Mouse (Mus musculus) kidney, postnatal 14 days (tissue): ENCODE results near the gene Tpgs1.

Source experiments
- DNase-seq: peaks from one replicate; pipeline ENCODE4 v3.0.0; 2022; ENCODE audit warnings: mixed read lengths

Tpgs1 gene

DNA sequence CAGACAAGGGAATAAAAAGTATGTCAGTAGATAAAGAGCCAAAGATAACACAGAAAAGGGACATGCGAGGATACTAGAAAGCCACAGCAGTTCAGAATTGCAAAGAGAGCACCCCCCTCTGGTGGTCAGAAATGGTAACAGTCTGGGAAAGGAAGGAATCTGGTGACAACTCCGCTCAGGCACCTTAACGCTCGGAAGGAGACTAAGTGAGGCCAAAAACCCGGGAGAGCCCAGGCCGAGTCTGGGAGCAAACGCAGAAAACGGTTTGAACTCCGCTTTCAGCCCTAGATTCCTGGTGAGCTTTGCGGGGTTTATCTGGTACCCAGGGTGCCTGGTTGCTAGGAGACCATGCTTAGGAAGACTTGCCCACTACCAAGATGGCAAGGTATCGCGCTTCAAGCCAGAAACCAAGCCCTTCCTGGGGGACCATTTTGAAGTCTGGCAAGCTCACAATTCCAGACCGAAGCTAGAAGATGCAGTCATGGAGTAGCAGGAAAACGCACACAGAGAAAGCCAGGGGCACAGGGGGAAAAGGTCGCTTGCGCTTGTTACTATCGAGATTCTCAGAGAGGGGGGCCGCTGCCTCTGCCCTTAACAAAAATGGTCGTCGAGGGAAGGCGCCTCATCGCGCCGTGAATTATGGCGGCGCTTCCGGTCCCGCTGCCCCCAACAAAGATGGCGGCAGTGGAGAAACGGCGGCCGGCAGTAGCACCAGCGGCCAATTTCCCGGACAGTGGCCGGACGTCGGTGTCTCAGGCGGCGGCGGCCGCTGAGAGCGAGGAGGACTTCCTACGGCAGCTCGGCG, at the start of gene Tpgs1:
Gene Tpgs1, plus strand, starts transcription at position 599 of the 805 bp plus-strand sequence.
- peak; percentile 92 for DNase-seq

DNA sequence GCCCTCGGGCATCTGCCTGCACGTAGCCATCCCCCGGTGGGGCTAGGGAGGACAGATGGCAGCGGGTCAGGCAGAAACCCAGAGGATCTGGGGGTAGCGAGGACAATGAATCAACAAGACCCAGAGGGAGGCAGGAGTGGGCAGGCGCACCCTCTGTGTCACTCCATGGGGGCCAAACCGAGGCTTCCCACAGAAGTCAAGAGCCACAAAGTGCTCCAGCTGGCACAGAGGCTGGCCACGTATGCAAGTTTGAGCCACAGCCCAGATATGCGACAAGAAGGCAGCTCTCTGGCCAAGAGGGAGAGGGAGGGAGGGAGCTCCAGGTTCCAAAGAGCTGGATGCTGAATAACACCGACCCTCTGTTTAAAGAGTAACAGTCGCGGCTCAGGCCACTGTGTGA, 45.2 kb upstream of the Tpgs1 start:
- no peak for DNase-seq

DNA sequence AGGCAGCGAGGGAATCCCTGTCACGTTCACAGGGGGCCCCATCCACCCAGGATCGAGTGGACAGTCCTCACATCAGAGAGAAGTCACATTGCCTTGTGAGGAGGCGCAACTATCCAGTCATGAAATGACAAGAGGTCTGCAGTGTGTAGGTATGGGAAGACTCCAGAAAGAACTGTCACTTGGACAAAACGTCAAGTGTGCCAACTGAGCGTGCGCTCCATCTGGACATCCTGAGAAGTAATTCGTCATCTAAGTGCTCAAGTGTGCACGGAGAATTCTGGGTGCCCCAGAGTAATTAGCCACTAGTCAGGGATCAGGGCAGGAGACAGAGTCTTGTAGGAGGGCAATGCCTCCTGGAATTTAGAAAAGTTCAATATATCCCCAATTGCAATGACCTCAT, 43.8 kb upstream of the Tpgs1 start:
- DNase-seq = no peak

DNA sequence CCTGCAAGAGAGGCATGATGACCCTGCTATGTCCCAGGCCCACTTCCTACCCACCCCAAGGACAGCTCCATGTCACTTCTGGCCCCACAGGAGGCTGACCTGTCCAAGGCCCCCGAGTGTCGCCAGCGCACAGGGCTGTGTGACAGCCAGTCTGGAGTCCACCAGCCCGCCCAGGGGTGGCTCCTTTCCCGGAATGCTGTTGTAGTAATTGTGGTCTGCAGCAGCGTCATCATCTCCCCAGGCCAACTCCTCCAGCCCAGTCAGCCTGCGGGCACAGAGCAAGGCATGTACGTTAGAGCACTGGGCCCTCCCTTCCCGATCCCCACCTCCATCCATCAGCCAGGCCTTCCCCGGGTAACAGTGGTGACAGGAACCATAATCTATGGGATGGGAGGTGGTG, 43.0 kb upstream of the Tpgs1 start:
- DNase-seq = no peak

DNA sequence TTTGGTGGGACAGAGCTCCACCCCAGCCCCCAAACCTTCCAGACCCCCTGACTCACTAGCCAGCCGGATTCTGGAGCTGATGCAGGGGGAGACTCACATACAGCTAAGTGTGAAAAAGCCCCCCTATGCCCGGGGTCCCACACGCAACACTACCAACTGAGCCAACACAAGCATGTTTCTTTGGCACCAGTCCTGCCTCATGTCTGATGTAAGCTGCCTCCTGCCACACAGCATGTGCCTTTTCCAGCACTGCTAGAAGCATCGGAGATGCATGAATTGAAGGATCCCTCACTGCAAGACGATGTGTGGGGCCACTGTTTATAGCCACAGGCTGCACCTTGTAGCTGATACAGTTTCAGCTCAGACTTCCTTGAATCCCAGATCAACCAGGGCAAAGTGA, 40.8 kb upstream of the Tpgs1 start:
- no peak for DNase-seq

DNA sequence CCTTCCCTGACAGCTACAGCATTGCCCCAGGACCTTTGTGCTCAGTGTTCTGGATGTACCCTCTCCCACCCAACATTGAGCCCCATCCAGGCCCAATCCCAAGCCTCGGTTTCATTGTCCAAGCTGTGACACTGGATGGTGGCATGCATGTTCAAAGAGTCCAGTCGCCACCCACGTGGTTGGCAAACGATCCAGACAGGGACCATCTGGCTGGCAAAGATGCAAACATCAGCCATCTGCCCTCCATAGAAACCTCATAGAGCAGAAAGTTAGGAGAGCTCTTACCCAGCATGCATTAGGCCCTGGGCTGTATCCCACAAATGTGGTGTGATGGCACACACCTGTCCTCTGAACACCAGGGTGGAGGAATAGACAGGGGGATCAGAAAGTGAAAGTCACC, 37.7 kb upstream of the Tpgs1 start:
- no peak for DNase-seq

DNA sequence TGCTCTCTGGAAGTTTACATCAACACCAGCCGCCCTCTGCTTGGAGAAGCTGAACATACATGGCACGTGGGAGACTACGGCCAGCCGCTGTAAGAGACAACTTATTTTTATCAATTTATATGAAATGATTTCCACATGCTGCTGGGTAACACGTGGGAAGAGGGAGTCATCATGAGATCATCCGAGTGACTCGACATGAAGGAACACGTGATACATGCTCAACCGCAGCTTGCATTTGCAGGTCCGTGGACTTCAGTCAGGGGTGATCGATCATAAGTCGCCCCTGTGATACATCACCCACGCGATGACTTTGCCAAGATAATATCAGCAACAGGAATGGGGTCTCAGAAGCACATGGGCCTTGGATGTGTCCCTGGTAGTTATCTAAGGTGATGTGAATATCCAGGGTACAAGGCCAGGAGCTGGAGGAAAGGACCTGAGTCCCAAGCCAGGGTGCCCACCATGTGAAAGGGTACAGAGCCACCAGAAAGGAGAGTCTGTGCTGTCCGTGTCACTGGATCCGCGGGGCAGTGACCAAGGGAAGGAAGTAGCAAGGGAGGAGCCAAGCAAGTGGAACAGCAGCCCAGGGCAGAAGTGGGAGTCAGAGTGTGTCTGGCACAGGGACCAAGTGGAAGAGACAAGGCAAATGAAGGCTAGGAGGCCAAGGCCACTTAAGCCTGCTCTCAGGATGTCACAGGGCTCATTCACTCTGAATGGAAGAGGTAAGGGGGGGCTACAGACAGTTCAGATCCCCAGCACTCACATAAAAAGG, 36.0 kb upstream of the Tpgs1 start:
- DNase-seq = no peak

DNA sequence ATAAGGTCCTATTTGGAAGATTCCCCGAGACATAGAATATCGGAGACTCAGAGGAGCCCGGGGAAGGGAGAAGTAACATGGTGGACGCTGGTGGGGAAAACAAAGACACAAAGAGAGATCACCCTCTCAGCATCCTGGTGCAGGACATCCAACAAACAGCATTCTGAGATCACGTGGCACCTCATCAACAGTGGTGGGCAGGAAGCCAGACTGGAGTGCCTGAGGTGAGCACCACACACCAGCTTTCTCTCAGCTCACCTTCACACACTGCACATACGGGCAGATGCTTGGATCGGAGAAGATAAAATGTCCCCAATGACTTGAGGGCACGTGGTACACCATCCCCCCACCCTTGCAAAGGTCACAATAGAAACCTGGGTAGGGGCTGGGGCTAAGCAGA, 32.9 kb upstream of the Tpgs1 start:
- DNase-seq = no peak

DNA sequence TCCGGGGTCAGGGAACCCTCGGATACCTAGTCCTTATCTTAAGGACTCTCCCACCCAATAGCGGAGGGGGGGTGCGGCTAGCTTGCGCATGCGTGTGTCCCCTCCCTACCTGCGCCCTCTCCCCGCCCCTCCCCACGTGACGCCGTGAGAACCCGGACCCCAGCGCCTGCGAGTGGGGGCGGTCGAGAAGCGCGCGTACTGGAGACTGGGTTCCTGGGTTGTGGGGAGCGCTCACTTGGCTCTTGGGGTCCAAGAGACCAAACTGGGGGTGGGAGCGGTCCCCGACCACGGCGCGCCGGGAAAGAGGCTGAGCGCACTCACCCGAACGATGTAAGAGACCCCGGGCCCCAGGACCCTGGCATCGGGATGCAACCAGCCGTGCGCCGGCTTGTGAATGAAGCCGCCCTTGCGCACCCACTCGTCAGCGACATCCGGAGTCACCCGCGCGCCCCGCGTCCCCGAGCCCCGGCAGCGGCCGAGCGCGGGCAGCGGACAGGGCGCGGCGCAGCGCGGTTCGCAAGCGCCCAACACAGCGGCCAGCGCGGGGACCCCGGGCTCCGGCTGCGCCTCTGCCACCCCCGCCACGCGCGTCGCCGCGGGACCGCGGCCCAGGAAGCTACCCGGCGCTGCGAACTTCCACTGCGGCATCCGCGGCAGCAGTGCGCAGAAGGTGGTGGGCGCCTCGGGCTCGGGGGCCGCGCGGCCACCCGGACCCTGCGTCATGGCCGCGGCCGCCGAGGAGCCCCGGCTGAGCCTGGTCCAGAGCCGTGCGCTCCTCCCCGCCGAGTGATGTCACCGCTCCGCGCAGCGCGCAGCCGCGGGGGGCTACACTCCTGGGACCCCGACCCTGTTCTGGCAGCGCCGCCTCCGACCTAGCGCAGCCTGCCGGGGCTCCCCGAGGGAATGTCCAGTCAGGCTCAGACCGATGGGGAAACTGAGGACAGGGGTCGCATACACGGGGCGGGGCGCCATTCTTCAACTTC, 31.8 kb upstream of the Tpgs1 start, which contains the start of gene Shc2:
Gene Shc2, minus strand, starts transcription at position 791 of the 983 bp plus-strand sequence.
- peak; percentile 24 for DNase-seq

DNA sequence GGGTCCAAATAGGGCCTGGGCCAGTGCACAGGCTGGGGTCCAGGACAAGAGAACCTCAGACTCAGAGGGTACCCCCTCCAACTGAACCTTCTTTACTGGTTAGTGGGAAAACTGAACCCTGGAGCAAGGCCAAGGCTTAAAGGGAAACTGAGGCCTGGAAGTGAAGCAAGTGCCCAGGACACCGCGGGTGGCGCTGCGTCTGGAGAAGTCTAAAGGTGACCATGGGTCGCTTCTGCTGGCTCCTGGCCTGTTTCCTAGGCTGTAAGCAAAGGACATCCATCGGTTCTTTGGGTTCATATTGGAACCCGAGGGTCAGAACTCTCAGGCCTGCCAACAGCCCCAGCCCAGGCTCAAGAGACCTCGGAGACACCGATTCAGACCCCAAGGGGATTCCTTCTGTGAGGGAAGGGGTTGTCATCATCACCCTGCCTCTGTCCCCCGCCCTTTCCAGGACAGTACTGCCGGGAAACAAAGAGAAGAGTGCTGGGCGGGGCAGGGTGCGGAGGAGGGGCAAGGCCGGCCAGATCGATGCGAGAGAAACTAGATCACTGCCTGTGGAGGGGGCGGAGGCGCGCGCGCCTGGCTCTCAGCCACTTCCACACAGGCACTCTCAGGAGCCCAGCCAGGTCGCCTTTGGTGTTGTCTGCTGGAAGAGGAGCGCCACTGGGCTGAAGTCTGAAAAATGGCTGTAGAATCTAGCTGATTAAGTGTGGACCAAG, 30.5 kb upstream of the Tpgs1 start:
- DNase-seq = peak; percentile 20

DNA sequence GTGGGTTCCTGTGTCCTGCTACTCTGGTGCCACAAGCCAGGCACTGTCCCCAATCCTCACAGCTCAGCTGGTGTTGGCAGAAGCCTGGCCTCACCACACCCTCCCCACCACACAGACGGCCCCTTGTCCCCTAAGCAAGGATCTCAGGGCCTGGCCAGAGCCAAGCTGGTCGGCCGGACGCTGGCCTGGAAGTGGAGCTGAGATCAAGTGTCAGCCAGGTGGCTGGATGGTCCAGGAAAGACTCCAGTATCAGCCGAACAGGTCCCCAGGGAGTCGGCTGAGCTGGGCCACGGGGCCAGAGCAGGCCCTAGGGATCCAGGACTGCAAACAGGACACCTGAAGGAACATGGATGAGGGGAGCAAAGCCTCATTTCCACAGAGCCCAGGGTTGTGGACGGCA, 23.5 kb upstream of the Tpgs1 start, which contains the start of gene Odf3l2:
Gene Odf3l2, minus strand, starts transcription at position 28 of the 400 bp plus-strand sequence.
- DNase-seq = no peak

DNA sequence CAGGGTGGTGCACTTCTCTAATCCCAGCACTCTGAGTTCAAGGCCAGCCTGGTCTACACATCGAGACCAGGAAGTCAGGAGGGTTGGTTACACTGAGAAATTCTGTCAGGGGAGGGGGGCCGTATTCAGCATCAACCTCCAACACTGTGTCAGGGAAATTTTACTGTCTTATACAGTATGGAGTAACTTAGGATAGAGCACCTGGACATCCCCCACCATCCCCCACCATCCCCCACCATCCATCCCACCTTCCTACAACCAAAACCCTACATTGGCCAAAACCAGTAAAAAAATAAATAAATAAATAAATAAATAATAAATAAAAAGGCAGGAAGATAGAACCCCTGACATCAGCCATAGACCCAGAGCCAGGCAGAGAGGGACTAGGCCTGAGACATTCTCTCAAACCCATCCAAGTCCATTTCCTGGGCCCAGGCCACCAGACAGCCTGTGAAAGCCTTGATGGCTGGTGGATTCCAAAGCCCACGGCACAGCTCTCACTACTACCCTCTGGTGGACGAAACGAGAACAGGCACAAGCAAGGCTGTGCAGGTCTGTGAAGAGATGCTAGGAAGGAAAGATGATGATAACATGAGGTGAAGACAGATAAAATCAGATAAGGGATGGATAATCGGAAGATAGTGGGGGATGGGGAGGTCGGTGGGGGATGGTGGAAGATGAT, 20.0 kb upstream of the Tpgs1 start:
- peak; percentile 75 for DNase-seq

DNA sequence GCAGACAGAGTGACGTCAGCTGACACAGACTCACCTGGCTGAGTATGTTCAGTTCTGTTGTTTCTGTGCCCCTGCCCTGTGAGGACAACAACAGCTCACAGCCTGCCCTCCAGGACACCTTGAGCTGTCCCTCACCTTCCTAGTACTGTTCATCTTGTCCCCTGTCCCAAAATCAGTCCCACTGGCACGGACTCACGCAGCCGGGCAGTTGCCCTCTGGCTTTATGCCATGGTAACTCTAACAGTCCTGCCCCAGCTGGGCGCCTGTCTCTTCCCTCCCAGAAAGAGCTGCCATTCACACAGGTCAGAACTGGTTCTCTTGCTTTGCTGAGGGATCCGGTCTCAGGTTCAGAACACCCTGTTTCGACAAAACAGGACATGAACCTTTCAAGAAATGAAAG, 16.4 kb upstream of the Tpgs1 start:
- DNase-seq = no peak

DNA sequence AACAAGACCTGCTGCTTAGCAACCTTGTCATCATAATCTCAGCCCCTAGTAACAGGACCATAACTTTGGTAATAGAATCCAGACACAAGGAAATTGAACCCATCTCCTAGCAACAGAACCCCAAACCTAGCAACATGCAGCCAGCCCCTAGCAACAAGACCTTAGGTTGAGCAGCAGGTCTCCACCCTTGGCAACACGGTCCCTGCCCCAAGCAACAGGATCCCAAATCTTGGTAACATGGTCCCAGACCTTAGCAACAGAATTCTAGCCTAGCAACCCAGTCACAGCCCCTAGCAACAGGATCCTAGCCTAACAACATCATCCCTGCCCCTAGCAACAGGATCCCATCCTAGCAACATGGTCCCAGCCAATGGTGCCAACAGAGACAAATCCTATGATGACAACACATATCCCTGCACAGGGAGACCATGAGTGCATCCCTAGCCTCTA, 14.2 kb upstream of the Tpgs1 start:
- no peak for DNase-seq

DNA sequence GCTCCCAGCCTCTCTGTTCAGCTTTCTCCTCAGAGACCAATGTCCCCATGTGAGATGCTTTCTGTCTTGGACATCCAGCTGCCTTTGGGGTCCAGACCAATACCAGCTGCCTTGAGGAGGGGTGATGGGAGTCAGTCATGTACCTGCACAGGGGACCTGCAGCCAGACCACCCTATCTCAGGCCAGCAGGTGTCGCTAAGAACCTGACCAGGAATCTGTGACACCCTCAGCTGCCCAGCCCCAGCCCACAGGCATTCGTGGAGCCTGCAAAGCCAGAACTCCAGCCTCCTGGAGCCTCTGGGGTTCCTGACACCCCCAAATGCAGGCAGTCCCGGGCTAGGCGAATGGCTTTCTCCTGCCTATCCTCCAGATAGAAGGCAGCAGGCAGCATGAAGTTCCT, 10.3 kb upstream of the Tpgs1 start:
- DNase-seq = peak; percentile 51

DNA sequence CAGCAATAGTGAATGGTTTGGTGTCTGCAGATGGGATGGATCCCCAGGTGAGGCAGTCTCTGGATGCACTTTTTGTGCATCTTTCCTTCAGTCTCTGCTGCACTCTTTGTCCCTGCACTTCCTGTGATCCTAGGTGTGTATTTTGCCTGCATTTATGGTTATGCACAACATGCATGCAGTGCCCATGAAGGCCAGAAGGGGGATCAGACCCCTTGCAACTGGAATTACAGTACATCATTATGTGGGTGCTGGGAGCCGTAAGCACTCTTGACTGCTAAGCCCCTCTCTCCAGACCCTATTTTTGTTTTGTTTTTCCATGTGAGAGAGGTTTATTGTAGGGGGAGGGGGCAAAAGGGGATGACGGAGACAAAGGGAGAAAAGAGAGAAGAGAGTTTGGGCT, 8.9 kb upstream of the Tpgs1 start:
- no peak for DNase-seq

DNA sequence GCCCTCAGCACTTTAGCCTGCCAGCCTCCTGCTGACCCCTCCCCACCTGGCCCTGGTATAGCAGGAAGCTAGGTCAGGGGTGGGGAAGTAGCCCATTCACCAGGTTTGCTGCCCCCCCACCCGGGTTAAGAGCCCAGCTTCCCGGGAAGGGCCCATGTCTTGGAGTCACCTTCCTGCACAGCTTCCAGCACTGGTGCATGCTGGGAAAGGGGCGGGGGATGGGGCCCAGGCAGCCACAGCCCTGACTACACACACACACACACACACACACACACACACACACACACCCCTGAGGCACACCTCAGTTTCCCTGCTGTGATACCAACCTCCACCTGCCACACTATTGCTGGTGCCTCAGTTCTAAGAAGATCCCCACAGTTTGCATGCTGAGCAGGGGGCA, 7.3 kb upstream of the Tpgs1 start:
- DNase-seq = no peak

DNA sequence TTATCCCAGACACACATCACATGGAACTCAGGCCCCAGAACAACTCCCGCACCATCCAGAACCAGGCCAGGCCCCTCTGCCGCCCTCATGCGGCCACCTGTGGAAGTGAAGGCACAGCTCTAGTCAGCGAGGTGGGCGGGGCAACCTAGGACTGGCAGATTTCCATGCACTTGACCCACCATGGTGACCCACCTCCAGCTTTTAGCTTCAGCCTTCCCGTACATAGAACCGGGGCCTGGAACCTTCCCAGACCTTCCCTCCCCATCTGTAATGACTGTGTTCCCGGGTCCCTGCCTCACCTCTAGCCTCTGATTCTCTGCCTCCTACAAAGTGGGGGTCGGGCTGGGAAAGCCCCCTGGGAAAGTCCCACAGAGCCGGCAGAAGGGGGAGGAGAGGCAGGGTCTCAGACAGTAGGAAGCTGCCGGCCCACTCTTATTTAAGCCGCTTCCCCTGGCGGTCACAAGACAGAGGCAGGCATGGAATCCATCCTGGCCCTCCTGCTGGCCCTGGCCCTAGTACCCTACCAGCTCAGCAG, 5.0 kb upstream of the Tpgs1 start, which contains the start of gene Madcam1:
Gene Madcam1, plus strand, starts transcription at position 429 of the 535 bp plus-strand sequence.
- peak; percentile 78 for DNase-seq

DNA sequence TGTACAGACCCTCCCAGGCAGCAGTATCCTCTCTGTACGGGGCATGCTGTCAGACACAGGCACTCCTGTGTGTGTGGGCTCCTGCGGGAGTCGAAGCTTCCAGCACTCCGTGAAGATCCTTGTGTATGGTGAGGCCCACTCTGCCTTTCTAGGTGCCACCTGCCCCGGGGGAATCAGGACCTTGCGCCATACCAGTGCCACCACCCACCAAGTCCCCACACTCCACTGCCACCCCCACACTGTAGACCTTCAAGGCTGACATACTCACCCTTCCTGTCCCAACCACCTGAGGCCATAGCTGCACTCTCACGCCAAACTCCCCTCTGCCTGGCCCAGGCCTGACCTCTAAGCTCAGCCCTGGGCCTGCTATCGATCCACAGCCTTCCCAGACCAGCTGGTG, 4.1 kb upstream of the Tpgs1 start:
- no peak for DNase-seq

DNA sequence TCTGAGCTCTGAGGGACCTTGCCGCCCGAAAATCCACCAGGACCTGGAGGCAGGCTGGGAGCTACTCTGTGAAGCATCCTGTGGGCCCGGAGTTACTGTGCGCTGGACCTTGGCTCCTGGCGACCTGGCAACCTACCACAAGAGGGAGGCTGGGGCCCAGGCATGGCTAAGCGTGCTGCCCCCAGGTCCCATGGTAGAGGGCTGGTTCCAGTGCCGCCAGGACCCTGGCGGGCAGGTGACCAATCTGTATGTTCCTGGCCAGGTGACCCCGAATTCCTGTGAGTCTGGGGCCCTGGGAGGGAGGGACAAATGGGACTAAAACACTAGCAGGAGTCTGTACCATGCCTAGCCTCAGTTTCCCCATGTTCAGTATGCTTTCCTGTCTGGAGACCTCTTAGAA, 2.7 kb upstream of the Tpgs1 start:
- no peak for DNase-seq

DNA sequence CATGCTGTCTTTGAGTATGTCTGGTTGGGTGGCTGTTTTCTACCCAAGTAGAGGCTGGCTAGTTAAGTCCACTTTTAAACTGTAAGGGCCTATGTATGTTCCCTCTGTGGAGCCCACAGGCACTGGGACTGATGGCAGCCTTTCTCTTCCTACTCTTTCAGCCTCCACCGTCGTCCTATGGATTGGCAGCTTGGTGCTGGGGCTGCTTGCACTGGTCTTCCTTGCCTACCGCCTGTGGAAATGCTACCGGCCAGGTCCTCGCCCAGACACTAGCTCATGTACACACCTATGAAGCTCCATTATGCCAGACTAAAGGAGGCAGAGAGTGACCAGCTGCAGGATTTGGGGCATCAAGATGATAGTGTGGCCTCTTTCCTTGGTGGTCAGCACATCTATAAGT, 1.1 kb upstream of the Tpgs1 start:
- DNase-seq = no peak
